Mouse (Mus musculus) adrenal gland, postnatal 25 days (tissue): ENCODE data around the gene Serp2. TPM values are rescaled to one million over a fixed set of nuclear protein-coding genes. Genes with fewer than 3 reads are reported as not detected.

Experiments used
- DNase-seq: peaks from one replicate; pipeline ENCODE4 v3.0.0; 2021; ENCODE audit warnings: mixed read lengths
- total RNA-seq: library from RNA; stranded (reverse); gene quantifications from 2 replicates; pipeline ENCODE4 v1.2.3, GENCODE M21; 2021

Serp2 gene
- total RNA-seq, 1 experiment from 2014 or later = 4.9 TPM

GRCm38 (mm10) chr14:76497187-76497586, 59.5 kb downstream of the Serp2 start:
- no peak for DNase-seq

DNA sequence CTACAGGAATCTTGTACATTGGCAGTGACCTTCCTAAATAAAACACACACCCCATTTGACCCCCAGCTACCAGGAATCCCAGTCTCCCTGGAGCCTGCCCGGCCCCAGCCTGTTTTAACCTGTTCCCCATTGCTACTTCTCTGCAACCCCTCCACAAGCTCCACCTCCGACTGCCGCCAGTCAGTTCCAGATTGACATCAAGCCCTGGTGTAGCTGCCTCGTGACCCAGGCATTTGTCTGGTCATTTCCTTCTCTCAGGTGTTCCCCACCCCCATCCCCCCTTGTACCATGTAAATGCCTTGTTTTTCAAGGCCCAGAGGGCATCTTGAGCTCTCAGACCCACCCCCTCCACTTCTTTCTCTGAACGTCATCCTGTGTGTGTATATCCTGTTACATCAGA, 61.7 kb downstream of the Serp2 start:
- no peak for DNase-seq

DNA sequence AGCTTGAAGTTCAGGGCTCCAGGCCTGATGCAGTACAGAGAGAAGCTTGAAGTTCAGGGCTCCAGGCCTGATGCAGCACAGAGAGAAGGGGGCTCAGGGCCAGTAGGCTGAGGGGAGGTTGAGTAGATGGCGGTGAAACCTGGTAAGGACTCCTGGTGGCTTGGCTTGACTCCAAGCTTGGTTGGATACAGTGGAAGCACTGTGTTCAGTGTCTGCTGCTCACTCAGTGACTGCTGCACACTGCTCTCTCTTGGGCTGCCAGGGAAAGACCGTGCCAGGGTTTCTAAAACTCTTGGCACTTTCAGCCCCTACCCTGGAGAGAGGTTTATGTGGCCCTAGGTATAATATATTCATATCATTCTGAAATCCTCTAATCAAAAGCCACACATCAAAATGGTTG, 67.6 kb downstream of the Serp2 start:
- DNase-seq = no peak

DNA sequence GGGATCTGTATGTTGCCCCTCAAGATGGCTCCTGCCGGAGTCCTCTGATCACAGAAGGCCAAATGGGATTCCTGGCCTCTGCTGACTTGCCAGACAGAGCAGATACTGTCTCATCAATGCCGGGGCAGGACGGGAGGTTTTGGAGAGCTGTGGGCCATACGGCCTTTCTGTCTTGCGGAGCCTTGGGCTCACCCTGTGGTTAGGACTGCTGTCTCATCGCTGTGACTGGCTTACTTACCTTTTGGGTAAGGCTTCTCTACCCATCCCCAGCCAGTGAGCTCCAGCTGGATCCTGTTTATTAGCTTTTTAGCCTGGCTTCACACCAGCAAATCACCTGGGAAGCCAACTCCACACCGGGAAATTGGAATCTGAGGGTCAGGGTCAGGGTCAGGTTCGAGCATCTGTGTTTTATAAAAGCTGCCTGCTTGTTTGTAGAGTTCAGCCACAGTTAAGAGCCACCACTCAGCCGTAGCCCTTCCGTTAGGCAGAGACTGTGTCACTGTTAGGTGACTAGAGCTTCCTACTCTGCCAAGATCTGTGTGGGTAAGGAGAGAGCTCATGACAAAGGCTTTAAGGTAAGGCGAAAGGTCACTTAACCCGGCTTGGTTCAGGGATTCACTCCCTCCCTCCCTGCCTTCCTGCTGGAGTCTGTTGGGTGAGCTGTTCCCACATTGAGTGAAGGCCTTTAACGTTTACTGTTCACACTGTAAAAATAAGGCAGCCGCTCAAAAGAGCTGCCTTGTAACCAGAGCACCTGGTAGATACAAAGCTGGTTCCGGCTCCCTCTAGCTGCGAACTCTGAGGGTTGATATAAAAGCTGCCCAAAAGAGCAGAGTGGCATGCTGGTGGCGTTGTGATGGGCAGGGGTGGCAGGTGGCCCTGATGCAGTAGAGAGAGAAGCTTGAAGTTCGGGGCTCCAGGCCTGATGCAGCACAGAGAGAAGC, 68.3 kb downstream of the Serp2 start:
- DNase-seq = no peak

DNA sequence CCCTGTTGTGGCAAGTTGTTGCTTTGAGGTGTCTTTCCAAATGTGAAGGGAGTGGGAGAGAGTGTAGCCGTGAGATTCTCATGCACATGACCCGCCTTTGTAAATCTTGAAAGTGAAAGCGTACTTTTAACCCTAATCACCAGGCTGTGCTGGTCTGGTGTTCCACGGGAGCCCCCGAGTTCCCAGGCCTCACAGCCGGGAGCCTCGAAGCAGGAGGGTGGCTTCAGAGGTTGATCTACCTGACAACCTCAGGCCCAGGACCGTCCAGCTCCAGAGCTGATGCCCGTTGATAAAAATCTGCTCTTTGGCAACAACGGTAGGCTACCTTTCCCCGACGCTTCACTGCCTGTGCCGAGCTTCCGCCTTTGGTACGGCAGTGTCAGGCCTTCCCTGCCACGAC, 69.1 kb downstream of the Serp2 start:
- DNase-seq = no peak

DNA sequence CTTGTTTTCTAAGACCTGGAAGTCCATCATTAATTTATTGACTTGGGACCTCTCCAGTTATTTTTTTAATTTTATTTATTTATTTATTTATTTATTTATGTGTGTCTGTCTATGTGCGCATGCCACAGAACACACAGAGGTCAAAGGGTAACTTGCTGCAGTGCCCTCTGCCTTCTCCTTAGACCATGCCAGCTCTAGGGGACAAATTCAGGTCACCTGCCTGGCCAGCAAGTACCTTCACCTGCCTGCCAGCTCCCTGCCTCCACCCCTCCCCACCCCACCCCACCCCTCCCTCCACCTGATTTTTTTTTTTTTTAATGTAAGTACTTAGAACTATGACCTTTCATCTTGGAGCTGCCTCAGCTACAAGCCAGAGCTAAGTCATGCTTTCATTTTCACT, 73.0 kb downstream of the Serp2 start:
- DNase-seq = no peak

Other genes starting within 250 kb of the Serp2 start
- 968 and 1,277 TPM in 2 replicates for gene Tsc22d1, start 141.9 kb downstream of the Serp2 start, total RNA-seq